Mouse (Mus musculus): ENCODE results near the gene Tex14.

DNA sequence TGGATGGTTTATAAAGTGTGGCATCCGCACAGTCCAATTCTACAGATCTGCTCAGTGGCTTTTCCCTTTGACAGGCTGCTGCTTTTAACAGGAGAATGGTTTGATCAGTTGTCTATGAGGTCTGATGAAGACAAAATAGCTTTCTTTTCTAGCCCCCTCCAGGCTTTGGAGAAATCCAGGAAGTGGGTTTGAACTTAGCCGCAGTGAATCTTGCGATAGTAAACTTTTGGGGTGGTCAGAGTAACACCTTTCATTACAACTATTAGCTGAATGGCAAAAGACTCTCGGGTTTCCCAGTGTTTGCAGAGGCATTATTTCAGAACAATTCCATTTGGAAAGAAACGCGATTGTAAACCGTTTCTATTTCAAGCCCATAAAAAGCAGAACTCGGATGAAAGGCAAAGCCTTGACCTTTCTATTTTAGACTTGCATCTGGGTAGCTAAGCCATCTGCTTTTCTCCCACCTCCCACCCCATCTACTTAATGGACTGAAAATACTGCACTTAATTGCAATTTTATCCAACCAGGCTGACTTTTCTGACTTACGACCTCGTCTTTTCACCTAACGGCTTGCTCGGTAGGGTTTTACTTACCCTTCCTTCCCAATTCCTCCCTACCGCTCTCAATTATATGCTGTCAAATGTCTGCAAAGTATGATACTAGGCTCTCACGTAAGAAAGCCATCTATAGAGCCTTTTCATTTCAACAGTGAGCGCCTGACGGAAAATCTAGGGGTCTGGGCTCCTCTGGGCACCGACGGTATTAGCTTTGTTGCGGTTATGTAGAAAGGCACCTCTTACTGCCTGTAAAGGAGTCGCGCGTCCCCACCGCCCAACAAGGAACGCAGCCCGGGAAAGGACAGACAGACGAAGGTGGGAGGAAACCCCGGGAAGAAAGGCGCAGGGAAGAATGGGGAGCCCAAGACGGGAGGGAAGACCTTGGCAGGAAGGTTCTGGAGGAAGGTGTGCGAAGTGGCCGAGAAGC is 47.3 kb upstream of the Tex14 start:
- no peak for TF ChIP-seq POLR2A (IDR thresholded peaks at IDR 0.05; ENCODE audit: control insufficient read depth, extremely low read depth, insufficient read depth, low read length, poor library complexity)
- no peak for TF ChIP-seq CTCF (IDR thresholded peaks at IDR 0.05; ENCODE audit: borderline replicate concordance, control insufficient read depth, extremely low read depth, insufficient read depth, low read length, poor library complexity)

All from thymus, adult 2 months (tissue).